Mouse (Mus musculus): ENCODE data around the gene Csrnp2.

DNA sequence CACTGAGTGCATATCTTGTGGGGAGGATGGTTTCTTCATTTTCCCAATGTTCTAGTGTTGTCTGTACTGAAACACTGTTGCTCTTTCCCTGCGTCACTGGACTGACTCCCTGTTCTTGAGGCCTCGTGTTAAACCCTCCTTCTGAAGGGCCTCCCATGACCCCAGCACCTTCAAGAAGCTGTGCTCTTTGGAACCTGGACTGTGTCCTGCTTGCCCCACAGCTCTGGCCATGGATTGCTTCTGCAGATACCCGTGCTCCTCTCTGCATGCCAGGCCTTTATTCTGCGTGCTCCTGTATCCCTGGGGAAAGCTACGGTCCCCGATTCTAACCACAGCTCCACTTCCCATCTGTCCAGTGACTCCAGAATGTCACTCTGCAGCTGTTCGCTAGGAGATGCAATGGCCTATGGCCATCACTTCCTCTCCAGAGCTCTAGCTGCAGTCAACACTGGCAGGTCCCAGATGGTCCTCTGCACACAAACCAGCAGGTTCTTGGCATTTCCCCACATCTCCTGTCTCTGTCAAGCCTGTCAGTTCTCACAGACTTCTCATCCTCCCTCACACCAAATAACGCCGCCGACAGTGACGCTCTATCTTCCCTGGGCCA, 65.2 kb downstream of the Csrnp2 start:
- no peak for TF ChIP-seq CTCF (IDR thresholded peaks at IDR 0.05; ENCODE audit: extremely low read depth, insufficient read depth, low read length)
- TF ChIP-seq POLR2A (IDR thresholded peaks at IDR 0.05; ENCODE audit: extremely low read depth, insufficient read depth, low read length): no peak

All from cortical plate, adult 2 months (tissue).